Mouse (Mus musculus): ENCODE data around the gene Rcbtb2.

The Rcbtb2 gene

DNA sequence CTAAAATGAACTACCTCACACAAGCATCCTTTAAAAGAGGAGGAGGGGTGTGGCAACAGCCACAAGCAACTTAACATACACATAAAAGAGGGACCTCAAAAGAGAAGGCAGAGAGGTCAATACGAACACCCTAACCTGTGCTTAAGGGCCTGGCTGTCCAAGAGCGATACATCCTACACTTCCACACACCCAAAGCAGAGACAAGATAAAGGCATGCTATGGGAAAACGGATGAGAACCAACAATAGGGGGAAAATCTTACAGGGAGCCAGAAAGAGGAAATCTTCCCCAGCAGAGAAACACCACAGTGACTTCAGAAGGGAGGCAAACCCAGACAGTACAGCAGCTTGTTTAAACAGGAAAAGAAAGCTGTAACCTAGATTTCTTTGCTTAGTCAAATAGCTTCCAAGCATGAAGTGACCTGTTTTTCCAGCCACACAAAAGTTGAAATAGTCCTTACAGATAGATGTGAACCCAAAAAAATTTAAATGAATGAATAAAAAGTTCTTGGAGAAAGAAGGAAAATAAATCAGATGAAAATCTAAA lies 132.7 kb downstream of the Rcbtb2 start:
- CTCF ChIA-PET, result interaction anchor here (0.6 to 0.7 kb wide), 2 partner anchors 18 to 111 kb away, joined by 4 to 6 read pairs; partner anchors contain the start of gene Lpar6

DNA sequence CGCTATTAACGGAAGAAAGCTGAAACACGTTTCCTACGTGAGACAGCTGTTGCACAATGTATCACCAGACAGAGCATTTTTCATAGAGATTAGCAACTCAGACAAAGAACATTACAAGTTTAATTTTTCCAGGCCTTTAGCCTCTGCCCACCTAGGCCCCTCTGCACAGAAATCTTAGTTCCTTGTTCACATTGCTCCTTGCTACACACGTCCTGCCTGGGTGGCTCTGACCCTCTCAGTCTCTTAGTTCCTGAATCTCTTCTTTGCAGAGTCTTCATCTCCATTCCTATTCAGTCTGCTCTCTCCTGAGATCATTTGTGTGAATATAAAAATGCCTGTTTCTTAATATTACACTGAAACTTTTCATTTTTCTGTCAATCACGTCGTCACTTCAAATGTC lies 134.5 kb downstream of the Rcbtb2 start:
- CTCF ChIA-PET, result no interaction called here
